Mouse (Mus musculus) urinary bladder, postnatal 36 days (tissue): ENCODE measurements at regions not wholly inside any gene's neighbourhood (a gene's known extent, or its start where the extent isn't known, plus 50 kb on each side); places are given as distances from the start of the nearest gene placed in this dataset.

ENCODE experiments used
- DNase-seq, 2 experiments: peaks; one replicate each; pipeline ENCODE4 v3.0.0; 2022; ENCODE audit warnings: low spot score in 2 of 2, mixed read lengths in 1 of 2

- no peak for DNase-seq
These were observed 133.1 kb upstream of the Zc3h12c start for GRCm38 (mm10) chr9:52301521-52301920.

GRCm38 (mm10) chr9:52298329-52298728, 130.0 kb upstream of the Zc3h12c start:
- DNase-seq = no peak

DNA sequence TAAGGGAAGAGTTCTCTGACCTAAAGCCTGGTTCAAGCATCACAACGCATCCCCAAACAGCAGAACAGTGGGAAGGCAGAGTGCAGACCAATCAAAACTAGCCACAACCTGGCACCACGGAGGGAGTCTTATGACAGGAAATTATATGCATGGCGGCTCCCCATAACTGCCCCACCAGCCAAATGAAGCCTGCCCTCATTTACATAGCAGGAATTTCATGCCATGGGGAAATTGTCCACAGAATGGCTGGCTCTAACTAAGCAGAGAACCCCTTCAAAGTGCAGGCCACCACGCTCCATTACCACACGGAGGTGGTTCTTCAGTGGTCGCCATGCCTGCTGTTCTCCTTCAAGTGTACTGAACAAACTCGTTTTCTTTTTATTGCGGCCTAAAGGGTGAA, 126.3 kb upstream of the Zc3h12c start:
- DNase-seq = no peak

GRCm38 (mm10) chr9:52289069-52289468, 120.7 kb upstream of the Zc3h12c start:
- no peak for DNase-seq

GRCm38 (mm10) chr9:52287761-52288275, 119.4 kb upstream of the Zc3h12c start:
- no peak for DNase-seq

DNA sequence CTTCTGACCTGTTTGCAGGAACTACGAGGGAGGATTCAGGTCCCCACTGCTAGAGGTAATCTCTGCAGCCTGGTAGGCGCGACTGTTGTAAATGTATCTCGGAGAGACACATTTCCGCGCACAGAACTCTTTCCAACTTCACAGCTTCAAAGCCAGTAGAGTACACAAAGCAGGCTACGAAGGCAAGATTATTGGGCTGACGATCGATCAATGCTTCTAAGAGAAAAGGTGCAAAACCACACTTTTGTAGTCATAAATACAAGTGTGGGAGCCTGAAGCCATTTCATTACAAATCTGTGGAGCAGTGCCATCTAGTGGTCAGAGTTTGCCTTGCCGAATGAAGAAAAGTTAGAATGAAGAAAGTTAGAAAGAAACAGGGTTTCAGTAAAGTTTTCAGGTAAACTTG, 118.9 kb upstream of the Zc3h12c start:
- peak; percentile 44 to 45 for DNase-seq

GRCm38 (mm10) chr9:52286104-52286503, 117.7 kb upstream of the Zc3h12c start:
- DNase-seq = no peak

DNA sequence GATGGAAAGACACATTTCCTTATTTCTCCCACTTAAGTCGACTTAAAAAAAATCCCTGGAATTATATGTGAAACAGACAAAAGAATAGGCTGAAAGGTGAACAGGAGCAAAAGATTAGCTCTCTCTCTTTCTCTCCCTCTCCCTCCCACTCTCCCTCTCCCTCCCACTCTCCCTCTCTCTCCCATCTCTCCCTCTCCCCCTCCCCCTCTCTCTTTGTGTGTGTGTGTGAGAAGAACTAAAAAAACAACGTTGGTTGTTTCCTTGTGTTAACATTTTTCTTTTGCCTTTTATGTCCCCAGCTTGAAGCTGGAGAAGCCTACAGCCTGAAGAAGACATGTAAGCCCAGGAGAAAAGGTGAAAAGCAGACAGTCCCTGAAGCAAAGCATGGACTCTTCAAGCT, 115.2 kb upstream of the Zc3h12c start:
- DNase-seq = no peak

- DNase-seq = no peak
These were observed 112.6 kb upstream of the Zc3h12c start for GRCm38 (mm10) chr9:52280995-52281394.

GRCm38 (mm10) chr9:52280556-52280955, 112.2 kb upstream of the Zc3h12c start:
- DNase-seq = no peak

GRCm38 (mm10) chr9:52278701-52279023, 110.3 kb upstream of the Zc3h12c start:
- DNase-seq = no peak

DNA sequence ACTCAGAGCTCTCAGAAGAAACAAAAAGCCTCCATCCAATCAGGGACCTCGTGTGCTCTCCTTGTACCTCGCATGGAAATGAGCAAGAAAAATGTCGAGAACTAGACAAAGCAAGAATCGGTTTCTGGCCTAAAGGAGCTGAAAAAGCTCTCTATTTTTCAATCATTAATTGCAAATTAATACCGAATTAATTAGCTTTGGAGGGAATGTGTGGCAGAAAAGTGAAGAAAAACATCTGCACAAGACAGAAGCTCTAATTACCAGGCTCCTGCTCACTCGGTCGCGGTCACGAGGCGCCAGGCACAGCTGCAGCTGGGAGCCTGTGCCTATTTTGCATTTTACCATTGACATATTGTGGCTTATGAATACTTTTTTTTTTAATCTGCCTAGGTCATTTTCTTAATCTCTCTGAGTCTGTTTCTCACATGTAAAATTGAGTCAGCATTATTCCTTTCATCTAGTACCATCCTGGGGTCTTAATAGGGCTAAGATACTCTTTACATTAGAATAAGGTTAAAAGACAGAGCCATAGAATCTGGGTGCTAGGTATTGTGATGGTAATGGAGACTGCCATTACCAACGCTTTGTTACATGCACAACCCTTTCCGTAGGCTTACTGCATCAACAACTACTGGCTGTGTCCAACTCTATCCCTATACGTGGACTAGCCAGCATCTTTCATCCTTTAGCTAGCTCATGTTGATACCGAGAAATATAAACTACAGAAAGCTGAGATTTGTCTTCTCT, 109.8 kb upstream of the Zc3h12c start:
- DNase-seq = no peak

- DNase-seq = no peak
These were observed 105.6 kb upstream of the Zc3h12c start for GRCm38 (mm10) chr9:52273994-52274393.

DNA sequence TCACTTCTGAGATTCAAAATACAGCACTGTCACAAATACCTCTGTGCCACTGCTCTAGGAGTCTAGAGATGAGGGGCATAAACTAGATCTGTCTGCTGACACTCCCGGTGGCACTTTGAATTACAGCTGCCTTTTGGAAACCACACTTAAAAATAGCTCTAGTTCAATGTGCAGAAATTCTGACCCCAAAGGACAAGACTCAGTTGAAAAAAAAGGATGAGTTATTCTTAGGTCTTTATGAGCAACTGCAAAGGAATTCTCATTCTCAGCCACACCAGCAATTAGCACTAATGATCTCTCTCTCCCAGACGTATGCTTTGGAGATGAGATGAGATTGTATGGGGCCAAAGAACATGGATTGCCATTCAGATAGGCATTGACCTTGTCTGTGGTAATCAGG, 104.3 kb upstream of the Zc3h12c start:
- DNase-seq = no peak

GRCm38 (mm10) chr9:52271345-52272116, 103.2 kb upstream of the Zc3h12c start:
- no peak for DNase-seq

GRCm38 (mm10) chr9:52261538-52261937, 93.2 kb upstream of the Zc3h12c start:
- no peak for DNase-seq

DNA sequence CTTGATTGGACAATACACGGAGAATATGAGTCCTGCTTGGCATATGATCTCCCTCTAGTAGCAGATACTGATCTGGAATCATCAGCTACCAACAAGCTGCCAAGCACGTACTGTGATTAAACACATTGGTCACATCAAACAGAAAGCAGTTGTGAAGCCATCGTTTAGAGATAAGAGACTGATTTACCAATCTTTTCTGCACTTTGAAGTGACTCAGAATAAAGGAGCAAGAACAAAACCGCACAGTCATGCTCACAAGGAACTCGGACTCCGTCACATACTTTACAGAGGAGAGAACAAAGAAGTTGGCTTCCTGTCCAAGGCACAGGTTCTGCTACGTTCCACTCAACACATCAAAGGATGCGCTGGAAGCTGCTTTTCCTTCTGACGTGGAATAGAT, 91.1 kb upstream of the Zc3h12c start:
- no peak for DNase-seq

DNA sequence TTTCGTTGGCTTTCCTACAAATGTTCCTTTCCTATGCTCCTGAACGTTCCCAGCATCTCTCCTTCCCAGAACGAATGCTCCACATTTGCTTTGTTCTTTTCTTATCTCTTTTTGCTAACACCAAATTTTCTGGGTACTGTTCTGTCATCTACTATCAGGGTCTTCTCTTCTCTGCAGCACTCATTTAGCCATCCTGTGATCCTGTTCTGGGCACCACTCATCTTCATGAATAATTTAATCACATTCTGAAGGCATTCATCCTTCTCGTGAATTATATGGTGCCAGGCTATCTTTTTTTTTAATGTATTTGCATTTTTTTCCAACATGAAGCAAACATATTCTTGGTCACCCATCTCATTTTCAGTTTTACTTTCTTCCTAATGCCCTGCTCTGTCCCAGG, 87.3 kb upstream of the Zc3h12c start:
- no peak for DNase-seq

- DNase-seq = no peak
These were observed 86.1 kb upstream of the Zc3h12c start for GRCm38 (mm10) chr9:52254475-52254874.

- no peak for DNase-seq
These were observed 83.1 kb upstream of the Zc3h12c start for GRCm38 (mm10) chr9:52251455-52251854.

- DNase-seq = no peak
These were observed 78.3 kb upstream of the Zc3h12c start for GRCm38 (mm10) chr9:52246712-52247111.

DNA sequence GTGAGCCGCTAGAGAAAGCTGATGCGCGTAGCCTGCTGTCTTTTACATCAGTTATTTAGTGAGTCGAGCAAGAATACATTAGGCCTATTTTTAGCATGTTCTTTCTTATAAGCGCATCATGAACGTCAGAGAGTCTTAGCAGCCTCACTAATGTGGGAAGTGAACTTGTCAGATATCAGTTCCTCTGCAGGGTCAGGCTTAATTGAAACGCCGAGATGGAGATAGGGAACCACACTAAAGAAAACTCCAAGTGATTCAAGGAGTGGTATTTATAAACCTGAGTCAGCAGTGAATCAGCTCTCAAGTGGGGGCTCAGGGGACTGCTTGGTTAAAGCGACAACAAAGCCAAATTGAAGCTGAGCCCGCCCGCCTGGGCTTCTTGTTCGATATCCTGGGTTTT, 75.7 kb upstream of the Zc3h12c start:
- DNase-seq = no peak

GRCm38 (mm10) chr9:52243032-52243431, 74.7 kb upstream of the Zc3h12c start:
- no peak for DNase-seq
